24 mouse cellular contexts compared by ENCODE assay signal in genomic region chr10:60768614-60769013, GRCm38 (mm10). TPM values are rescaled to one million over a fixed set of nuclear protein-coding genes. Genes with fewer than 3 reads are reported as not detected.
A peak's percentile ranks its signal among the peaks of the same experiment; 100 is the strongest.
DNase-seq lines count a peak whose midpoint lies in the region; ATAC-seq and TF ChIP-seq lines count a peak whose summit lies in the region.
"Had no signal": no experiment of that assay in that cellular context is flagged by ENCODE, and none has a peak within 500 bp of the region (broad histone marks: within the 10 kb centered on the region; RNA-seq: fewer than 3 reads in every experiment).

No protein-coding gene starts in this region.

- no peak overlapping the region for H3K4me3 ChIP-seq in ES-Bruce4 (ENCODE audit: low read depth, low read length)
- no peak overlapping the region for H3K4me3 ChIP-seq in intestine, embryonic 16.5 days (ENCODE audit: low read length)
- no peak overlapping the region for H3K4me3 ChIP-seq in small intestine, adult 2 months (ENCODE audit: low read depth, low read length)
- H3K4me3 ChIP-seq: embryonic facial prominence, embryonic 12.5 days; embryonic facial prominence, embryonic 15.5 days; gastrocnemius, adult 2 months; heart, adult 2 months; heart, embryonic 10.5 days; hindbrain, embryonic 12.5 days; hindbrain, embryonic 15.5 days had no signal

- H3K36me3 ChIP-seq in ES-Bruce4 (ENCODE audit: control insufficient read depth, insufficient read depth, low read length, poor library complexity, severe bottlenecking), result no peaks in the 10 kb centered on the region
- no peaks in the 10 kb centered on the region for H3K36me3 ChIP-seq in intestine, embryonic 16.5 days (ENCODE audit: control insufficient read depth, insufficient read depth, low read length)
- H3K36me3 ChIP-seq in small intestine, adult 2 months (ENCODE audit: control insufficient read depth, insufficient read depth, low read length), result peaks cover 19% of the 10 kb centered on the region
- H3K36me3 ChIP-seq: hindbrain, embryonic 12.5 days; hindbrain, embryonic 15.5 days had no signal

- H3K27ac ChIP-seq in ES-Bruce4 (ENCODE audit: insufficient read depth, low read length), result no peak overlapping the region
- peak overlapping the region; percentile 54 for H3K27ac ChIP-seq in intestine, embryonic 16.5 days (ENCODE audit: low read length)
- peak overlapping the region; percentile 91 for H3K27ac ChIP-seq in small intestine, adult 2 months (ENCODE audit: insufficient read depth, low read depth, low read length)
- H3K27ac ChIP-seq: embryonic facial prominence, embryonic 12.5 days; embryonic facial prominence, embryonic 15.5 days; gastrocnemius, adult 2 months; heart, adult 2 months; heart, embryonic 10.5 days; hindbrain, embryonic 12.5 days; hindbrain, embryonic 15.5 days had no signal

- no peak overlapping the region for H3K9ac ChIP-seq in ES-Bruce4 (ENCODE audit: low read depth, poor library complexity, severe bottlenecking)
- no peak overlapping the region for H3K9ac ChIP-seq in intestine, embryonic 16.5 days (ENCODE audit: low read depth, low read length)
- H3K9ac ChIP-seq: embryonic facial prominence, embryonic 12.5 days; embryonic facial prominence, embryonic 15.5 days; forebrain, postnatal 0 days; hindbrain, embryonic 12.5 days; hindbrain, embryonic 15.5 days had no signal

- no peak for TF ChIP-seq POLR2A in ES-Bruce4 (IDR thresholded peaks at IDR 0.05; ENCODE audit: insufficient read depth, low read length)
- no peak for TF ChIP-seq POLR2A in small intestine, adult 2 months (IDR thresholded peaks at IDR 0.05; ENCODE audit: low read depth, low read length)

- H3K9me3 ChIP-seq in ES-Bruce4 (replicated peaks; ENCODE audit: control insufficient read depth, insufficient read depth, low read length, poor library complexity, severe bottlenecking), result no peaks in the 10 kb centered on the region
- no peaks in the 10 kb centered on the region for H3K9me3 ChIP-seq in intestine, embryonic 16.5 days (ENCODE audit: control insufficient read depth, low read length)
- H3K9me3 ChIP-seq: embryonic facial prominence, embryonic 12.5 days; embryonic facial prominence, embryonic 15.5 days; heart, embryonic 10.5 days; hindbrain, embryonic 12.5 days; hindbrain, embryonic 15.5 days had no signal

- H3K4me2 ChIP-seq in intestine, embryonic 16.5 days (ENCODE audit: low read depth, low read length), result no peak overlapping the region
- H3K4me2 ChIP-seq: embryonic facial prominence, embryonic 12.5 days; embryonic facial prominence, embryonic 15.5 days; hindbrain, embryonic 12.5 days; hindbrain, embryonic 15.5 days had no signal

- peak; percentile 89 for TF ChIP-seq EP300 in ES-Bruce4 (IDR thresholded peaks at IDR 0.05; ENCODE audit: insufficient read depth, low read depth, low read length)

- peaks cover 8% of the 10 kb centered on the region for H3K4me1 ChIP-seq in ES-Bruce4 (ENCODE audit: control insufficient read depth, insufficient read depth, low read length)
- peaks cover 7% of the 10 kb centered on the region; the same call in 1 of the 2 replicates for H3K4me1 ChIP-seq in intestine, embryonic 16.5 days (ENCODE audit: control insufficient read depth, insufficient read depth, low read length)
- H3K4me1 ChIP-seq in small intestine, adult 2 months (ENCODE audit: control insufficient read depth, insufficient read depth, insufficient read length, low read length), result peaks cover 19% of the 10 kb centered on the region
- H3K4me1 ChIP-seq: embryonic facial prominence, embryonic 12.5 days; hindbrain, embryonic 12.5 days; hindbrain, embryonic 15.5 days had no signal

- TF ChIP-seq CTCF in ES-Bruce4 (IDR thresholded peaks at IDR 0.05; ENCODE audit: low read depth, low read length), result no peak
- TF ChIP-seq CTCF in small intestine, adult 2 months (IDR thresholded peaks at IDR 0.05; ENCODE audit: extremely low read depth, insufficient read length, insufficient replicate concordance, low read depth, low read length), result no peak

- peak; percentile 86 for DNase-seq in R1 (ENCODE audit: low read depth, low spot score)
- no peak for DNase-seq in layer of hippocampus, adult 18-20 months (ENCODE audit: low spot score in 2 of 2)
- DNase-seq in heart, adult 11 months, result no peak
- no peak for DNase-seq in heart, postnatal 4 days
- DNase-seq: adrenal gland, postnatal 10 days; cerebellum, adult 11 months; cerebellum, adult 2 months; cerebellum, adult 9-11 months; cerebellum, postnatal 25 days; forebrain, postnatal 0 days; gastrocnemius, adult 2 months; gastrocnemius, postnatal 25 days; heart, adult 2 months; kidney, adult 8-10 months had no signal

- H3K27me3 ChIP-seq in ES-Bruce4 (ENCODE audit: control insufficient read depth, insufficient read depth, low read length, poor library complexity, severe bottlenecking), result no peaks in the 10 kb centered on the region
- no peaks in the 10 kb centered on the region for H3K27me3 ChIP-seq in intestine, embryonic 16.5 days (replicated peaks; ENCODE audit: control insufficient read depth, insufficient read depth, low read length)
- H3K27me3 ChIP-seq in small intestine, adult 2 months (ENCODE audit: control insufficient read depth, insufficient read depth, low read length), result no peaks in the 10 kb centered on the region
- H3K27me3 ChIP-seq: embryonic facial prominence, embryonic 12.5 days; embryonic facial prominence, embryonic 15.5 days; hindbrain, embryonic 12.5 days; hindbrain, embryonic 15.5 days had no signal

- 70% methylated on average over 7 of the region's 7 CpGs for WGBS in intestine, embryonic 16.5 days
- WGBS in small intestine, adult 2 months, result 45% methylated on average over 7 of the region's 7 CpGs

- peak; percentile 71 for ATAC-seq in intestine, embryonic 16.5 days
- ATAC-seq: CD4-positive, CD25-positive, alpha-beta regulatory T cell, adult 4 months; forebrain, embryonic 14.5 days; forebrain, postnatal 0 days had no signal

RNA-seq across cellular contexts. Expression of gene Slc29a3, which starts 16.0 kb away (rescaled TPM):
- 8.2 and 8.7 TPM in 2 replicates for polyA plus RNA-seq in ES-Bruce4 (2011; ENCODE audit: insufficient read depth, insufficient read length, low read depth, missing spikeins)
- 7.6 and 8.2 TPM in 2 replicates for polyA plus RNA-seq in intestine, embryonic 16.5 days (2015; fragmentation: Nextera tagmentation; extraction: Ambion mirVana)
- 3.8 and 5.0 TPM in 2 replicates for polyA plus RNA-seq in small intestine, adult 2 months (2012; rRNA removed)
- 10 to 100 TPM; 13.6 to 14.5 TPM for total RNA-seq in layer of hippocampus, adult 18-20 months (2021)
- total RNA-seq in heart, postnatal 4 days (2021), result 1 to 10 TPM; 6.9 to 8.2 TPM
